Mouse (Mus musculus) myocyte (in vitro differentiated cells): ENCODE measurements around the gene Itpkb. TPM values are rescaled to one million over a fixed set of nuclear protein-coding genes. Genes with fewer than 3 reads are reported as not detected.

Experiments
- H3K27me3 ChIP-seq: one replicate; pipeline ENCODE4 v1.6.1; 2011; ENCODE audit not compliant: control insufficient read depth, insufficient read depth, insufficient read length
- H3K36me3 ChIP-seq: one replicate; pipeline ENCODE4 v1.6.1; 2011; ENCODE audit not compliant: control insufficient read depth, insufficient read depth
- H3K4me2 ChIP-seq: one replicate; pipeline ENCODE4 v1.6.1; 2011; ENCODE audit warnings: low read depth, control low read depth
- H3K4me3 ChIP-seq: one replicate; pipeline ENCODE4 v1.5.1; 2011; ENCODE audit warnings: mild to moderate bottlenecking, control low read depth, moderate library complexity
- H3K79me2 ChIP-seq: one replicate; pipeline ENCODE4 v1.6.1; 2011; ENCODE audit not compliant: control insufficient read depth, insufficient read depth
- H3ac ChIP-seq: one replicate; pipeline ENCODE4 v1.6.1; 2011; ENCODE audit not compliant: control insufficient read depth, insufficient read length
- CEBPB ChIP-seq: IDR thresholded peaks from 2 replicates; pipeline ENCODE4 v1.6.1; 2011; ENCODE audit warnings: mild to moderate bottlenecking, moderate library complexity; ENCODE audit not compliant: poor library complexity, insufficient read depth, severe bottlenecking
- E2F4 ChIP-seq: IDR thresholded peaks from one replicate; pipeline ENCODE4 v1.6.1; 2011; ENCODE audit warnings: mild to moderate bottlenecking, control low read depth, moderate library complexity; ENCODE audit not compliant: insufficient read depth
- MAX ChIP-seq: IDR thresholded peaks from one replicate; pipeline ENCODE4 v1.6.1; 2011; ENCODE audit warnings: low read depth, mild to moderate bottlenecking, control low read depth
- MYOD1 ChIP-seq, 3 experiments: IDR thresholded peaks; one replicate each; pipeline ENCODE4 v1.6.1; 2011; ENCODE audit warnings: control low read depth in 2 of 3, low read depth in 2 of 3, mild to moderate bottlenecking in 2 of 3, moderate library complexity in 1 of 3; ENCODE audit not compliant: insufficient read length in 2 of 3, control insufficient read depth in 1 of 3
- MYOG ChIP-seq, 3 experiments: IDR thresholded peaks; one replicate each; pipeline ENCODE4 v1.6.1; 2011; ENCODE audit warnings: control low read depth in 2 of 3, low read depth in 2 of 3, mild to moderate bottlenecking in 2 of 3; ENCODE audit not compliant: insufficient read length in 2 of 3, control insufficient read depth in 1 of 3, insufficient read depth in 1 of 3
- POLR2A ChIP-seq: IDR thresholded peaks from one replicate; pipeline ENCODE4 v1.6.1; 2011; ENCODE audit warnings: low read depth, mild to moderate bottlenecking, control low read depth, moderate library complexity; ENCODE audit not compliant: insufficient read length
- POLR2AphosphoS2 ChIP-seq: IDR thresholded peaks from one replicate; pipeline ENCODE4 v1.6.1; 2011; ENCODE audit warnings: low read depth, control low read depth; ENCODE audit not compliant: insufficient read length
- REST ChIP-seq: IDR thresholded peaks from one replicate; pipeline ENCODE4 v1.6.1; 2011; ENCODE audit warnings: mild to moderate bottlenecking, control low read depth, moderate library complexity; ENCODE audit not compliant: insufficient read depth, insufficient read length
- SRF ChIP-seq: IDR thresholded peaks from one replicate; pipeline ENCODE4 v1.6.1; 2011; ENCODE audit warnings: low read depth; ENCODE audit not compliant: control insufficient read depth, insufficient read length
- TCF12 ChIP-seq: IDR thresholded peaks from one replicate; pipeline ENCODE4 v1.6.1; 2011; ENCODE audit warnings: mild to moderate bottlenecking, control low read depth; ENCODE audit not compliant: poor library complexity, insufficient read depth, severe bottlenecking
- TCF3 ChIP-seq: IDR thresholded peaks from one replicate; pipeline ENCODE4 v1.6.1; 2011; ENCODE audit warnings: low read depth, control low read depth; ENCODE audit not compliant: insufficient read length
- USF1 ChIP-seq: IDR thresholded peaks from one replicate; pipeline ENCODE4 v1.6.1; 2011; ENCODE audit warnings: low read depth, mild to moderate bottlenecking, control low read depth, moderate library complexity
- polyA plus RNA-seq: library from polyadenylated mRNA; unstranded; fragments of >200 nt; fragmentation: generic; extraction: Trizol; gene quantifications from one replicate; pipeline ENCODE4 v1.2.1, GENCODE M21; 2012; ENCODE audit warnings: missing spikeins

Itpkb gene
- polyA plus RNA-seq, 1 experiment: 1.1 TPM

DNA sequence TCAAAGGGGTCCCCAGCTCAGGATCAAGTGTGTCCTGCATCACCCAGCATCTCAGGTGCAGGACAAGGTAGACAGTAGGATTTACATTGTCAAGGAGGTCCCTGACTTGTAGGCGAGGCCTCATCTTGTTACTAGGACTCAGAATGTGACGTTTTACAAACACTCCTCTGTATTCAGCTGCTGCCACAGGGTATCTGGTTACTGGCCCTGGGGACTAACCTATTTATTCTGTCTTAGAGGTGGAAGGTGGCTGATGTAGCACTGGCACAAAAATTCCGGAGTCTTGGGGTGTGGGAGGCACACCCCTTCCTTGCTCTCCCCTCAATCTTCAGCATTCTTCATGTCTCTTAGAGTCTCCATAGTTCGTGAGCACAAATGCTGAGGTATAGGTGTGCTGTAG is 16.8 kb downstream of the Itpkb start:
- peaks cover 23% of the 10 kb centered on the region for H3K27me3 ChIP-seq
- TF ChIP-seq POLR2AphosphoS2 (no peak), CEBPB (no peak), REST (no peak), POLR2A (no peak), MYOG (IDR thresholded peaks at IDR 0.05; ENCODE audit: control insufficient read depth in 1 of 3, insufficient read depth in 1 of 3, insufficient read length in 2 of 3, low read depth in 2 of 3) (no peak), MYOD1 (IDR thresholded peaks at IDR 0.05; ENCODE audit: control insufficient read depth in 1 of 3, insufficient read length in 2 of 3, low read depth in 2 of 3) (no peak), SRF (no peak), USF1 (no peak), TCF3 (no peak), E2F4 (no peak), MAX (no peak), TCF12 (no peak)
- H3K4me2 ChIP-seq: no peak overlapping the region
- H3K79me2 ChIP-seq: no peaks in the 10 kb centered on the region
- H3K36me3 ChIP-seq: no peaks in the 10 kb centered on the region
- H3K4me3 ChIP-seq: no peak overlapping the region
- H3ac ChIP-seq: no peak overlapping the region

DNA sequence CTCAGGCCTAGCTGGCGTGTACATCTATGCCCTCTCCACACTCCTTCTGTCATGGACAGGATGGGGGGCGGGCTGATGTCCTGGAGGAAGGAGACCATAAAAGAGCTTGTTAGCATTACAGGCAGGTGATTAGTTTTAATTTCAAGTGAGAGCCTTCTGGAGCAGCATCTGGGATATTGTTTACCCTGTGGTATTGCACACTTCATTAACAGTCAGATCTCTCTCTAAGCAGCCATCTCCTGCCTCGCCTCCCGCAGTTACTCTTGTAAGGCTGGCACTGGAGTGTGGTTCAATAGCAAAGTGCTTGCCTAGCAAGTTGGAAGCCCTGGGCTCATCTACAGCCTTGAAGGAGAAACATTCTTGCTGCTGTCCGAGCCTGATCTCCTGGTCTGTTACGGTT is 17.6 kb downstream of the Itpkb start:
- no peak overlapping the region for H3K4me2 ChIP-seq
- no peaks in the 10 kb centered on the region for H3K36me3 ChIP-seq
- TF ChIP-seq MAX: no peak
- no peak overlapping the region for H3K4me3 ChIP-seq
- no peak overlapping the region for H3ac ChIP-seq
- H3K27me3 ChIP-seq: peaks cover 23% of the 10 kb centered on the region
- no peaks in the 10 kb centered on the region for H3K79me2 ChIP-seq

DNA sequence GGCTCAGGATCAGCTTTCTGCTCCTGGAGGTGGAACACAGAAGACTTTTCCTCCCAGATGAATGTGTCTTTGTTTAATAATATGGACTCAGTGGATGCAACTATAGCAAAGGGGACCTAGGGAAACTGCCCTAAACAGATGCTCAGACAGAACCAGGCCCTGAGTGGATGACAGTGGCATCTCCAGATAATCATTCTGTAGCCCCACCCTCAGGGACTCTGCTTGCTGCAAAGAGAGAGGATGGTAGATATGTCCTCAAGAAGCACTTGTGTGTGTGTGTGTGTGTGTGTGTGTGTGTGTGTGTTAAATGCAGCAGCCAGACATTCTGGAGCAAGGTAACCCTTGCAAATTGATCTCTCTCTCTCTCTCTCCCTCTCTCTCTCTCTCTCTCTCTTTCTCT is 18.8 kb downstream of the Itpkb start:
- Histone ChIP-seq H3K27me3 (peaks cover 19% of the 10 kb centered on the region), H3K36me3 (no peaks in the 10 kb centered on the region), H3K4me3 (no peak overlapping the region), H3K4me2 (no peak overlapping the region), H3ac (no peak overlapping the region), H3K79me2 (no peaks in the 10 kb centered on the region)
- TF ChIP-seq REST (no peak), MAX (no peak)

DNA sequence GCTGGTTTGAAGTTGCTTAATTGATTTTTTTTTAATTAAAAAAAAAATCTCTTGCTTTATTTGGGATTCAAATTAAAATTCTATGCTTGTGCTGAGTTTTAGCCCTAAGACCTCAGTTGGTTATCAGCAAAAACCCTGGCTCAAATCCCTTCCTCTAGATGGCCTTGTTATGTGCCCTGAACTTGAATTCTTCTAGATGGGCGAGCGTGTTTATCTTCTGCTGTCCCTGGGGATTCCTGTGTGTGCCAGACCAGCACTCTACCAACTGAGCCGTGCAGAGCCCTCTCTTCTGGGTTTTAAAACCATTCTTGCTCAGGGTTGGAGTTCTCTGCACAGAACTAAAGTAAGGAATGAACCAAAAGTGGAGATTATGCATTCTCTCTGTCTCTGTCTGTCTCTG is 22.0 kb downstream of the Itpkb start:
- no peaks in the 10 kb centered on the region for H3K27me3 ChIP-seq
- H3K4me2 ChIP-seq: no peak overlapping the region
- H3K36me3 ChIP-seq: no peaks in the 10 kb centered on the region
- no peak overlapping the region for H3ac ChIP-seq
- no peak overlapping the region for H3K4me3 ChIP-seq
- no peak for TF ChIP-seq POLR2AphosphoS2
- TF ChIP-seq CEBPB: no peak
- no peak for TF ChIP-seq E2F4
- no peak for TF ChIP-seq SRF
- TF ChIP-seq MAX: no peak
- TF ChIP-seq MYOG (IDR thresholded peaks at IDR 0.05; ENCODE audit: control insufficient read depth in 1 of 3, insufficient read depth in 1 of 3, insufficient read length in 2 of 3, low read depth in 2 of 3): no peak
- TF ChIP-seq MYOD1 (IDR thresholded peaks at IDR 0.05; ENCODE audit: control insufficient read depth in 1 of 3, insufficient read length in 2 of 3, low read depth in 2 of 3): no peak
- no peak for TF ChIP-seq TCF3
- no peaks in the 10 kb centered on the region for H3K79me2 ChIP-seq

DNA sequence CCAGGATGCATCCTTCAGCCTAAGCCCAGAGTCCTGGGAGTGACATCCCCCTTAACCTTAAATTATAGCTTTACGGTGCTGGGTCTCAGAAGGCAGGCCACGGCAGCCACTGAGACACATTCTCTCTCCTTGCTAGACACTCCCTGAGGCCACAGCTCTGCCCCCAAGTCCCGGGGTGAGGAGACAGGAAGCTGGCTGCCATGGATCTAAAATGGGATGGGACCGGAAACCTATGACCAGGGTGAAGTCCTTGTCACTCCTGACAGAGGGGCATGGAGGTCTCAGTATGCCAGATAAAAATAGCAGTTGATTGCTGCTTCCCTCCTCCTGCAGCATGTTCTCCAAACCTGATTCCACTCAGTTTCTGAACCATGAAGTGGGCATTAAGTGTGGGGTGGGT is 23.8 kb downstream of the Itpkb start:
- Histone ChIP-seq H3K4me3 (no peak overlapping the region), H3ac (no peak overlapping the region), H3K36me3 (no peaks in the 10 kb centered on the region), H3K27me3 (no peaks in the 10 kb centered on the region), H3K79me2 (no peaks in the 10 kb centered on the region), H3K4me2 (no peak overlapping the region)
- TF ChIP-seq REST (no peak), TCF3 (no peak), TCF12 (no peak), MYOG (IDR thresholded peaks at IDR 0.05; ENCODE audit: control insufficient read depth in 1 of 3, insufficient read depth in 1 of 3, insufficient read length in 2 of 3, low read depth in 2 of 3) (no peak), CEBPB (no peak), POLR2A (no peak), MYOD1 (IDR thresholded peaks at IDR 0.05; ENCODE audit: control insufficient read depth in 1 of 3, insufficient read length in 2 of 3, low read depth in 2 of 3) (no peak), SRF (no peak), E2F4 (no peak), USF1 (no peak), POLR2AphosphoS2 (no peak), MAX (no peak)

DNA sequence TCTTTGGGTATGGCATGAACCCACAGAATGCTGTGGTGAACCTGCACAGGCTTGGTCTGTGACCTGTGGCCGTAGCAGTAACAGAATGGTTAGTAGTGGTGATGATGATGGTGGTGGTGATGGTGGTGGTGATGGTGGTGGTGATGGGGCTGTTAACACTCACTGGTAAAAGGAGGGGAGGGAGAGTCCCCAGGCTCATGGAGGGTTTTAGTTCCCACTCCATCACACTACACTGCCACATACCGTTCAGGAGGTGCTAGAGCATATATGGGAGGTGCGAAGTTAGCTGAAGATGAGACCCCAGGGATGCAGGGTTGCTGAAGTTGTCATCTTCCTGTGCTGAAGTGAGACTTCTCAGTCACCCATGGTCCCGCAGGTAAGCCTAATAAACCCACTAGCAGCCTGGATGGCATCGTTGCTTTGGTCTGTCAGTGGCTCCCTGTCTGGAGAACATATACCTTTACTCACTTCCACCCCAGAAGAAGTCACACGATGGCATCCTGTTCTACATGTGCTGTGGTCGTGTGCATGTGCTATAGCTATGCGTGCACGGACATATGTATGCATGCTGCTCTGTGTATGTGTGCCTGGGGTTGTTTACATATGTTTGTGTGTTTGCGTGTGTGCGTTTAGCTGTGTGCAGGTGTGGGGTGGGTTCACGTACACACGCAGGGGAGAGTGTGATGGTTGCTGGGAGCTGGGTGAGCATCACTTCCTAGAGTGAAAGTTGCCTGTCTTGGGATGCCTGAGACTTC is 24.9 kb downstream of the Itpkb start:
- H3K4me2 ChIP-seq: no peak overlapping the region
- no peak for TF ChIP-seq E2F4
- TF ChIP-seq MYOG (IDR thresholded peaks at IDR 0.05; ENCODE audit: control insufficient read depth in 1 of 3, insufficient read depth in 1 of 3, insufficient read length in 2 of 3, low read depth in 2 of 3): no peak
- no peak for TF ChIP-seq POLR2A
- no peak for TF ChIP-seq CEBPB
- no peak for TF ChIP-seq TCF3
- TF ChIP-seq MYOD1 (IDR thresholded peaks at IDR 0.05; ENCODE audit: control insufficient read depth in 1 of 3, insufficient read length in 2 of 3, low read depth in 2 of 3): no peak
- TF ChIP-seq MAX: no peak
- no peak for TF ChIP-seq USF1
- TF ChIP-seq SRF: no peak
- TF ChIP-seq TCF12: no peak
- no peak for TF ChIP-seq REST
- TF ChIP-seq POLR2AphosphoS2: no peak
- H3K27me3 ChIP-seq: peaks cover 2% of the 10 kb centered on the region
- H3ac ChIP-seq: no peak overlapping the region
- H3K36me3 ChIP-seq: no peaks in the 10 kb centered on the region
- no peaks in the 10 kb centered on the region for H3K79me2 ChIP-seq
- H3K4me3 ChIP-seq: no peak overlapping the region
